Mouse (Mus musculus): ENCODE data around the gene Lgr4.

The Lgr4 gene

GRCm38 (mm10) chr2:110007423-110008267, 90.2 kb downstream of the Lgr4 start:
- in situ Hi-C loops (cut with MboI, MseI) = no loop called here

GRCm38 (mm10) chr2:110009449-110009848, 92.0 kb downstream of the Lgr4 start:
- in situ Hi-C loops (cut with MboI, MseI) = no loop called here

GRCm38 (mm10) chr2:110012184-110012725, 94.8 kb downstream of the Lgr4 start:
- in situ Hi-C loops (cut with MboI, MseI) = no loop called here

- in situ Hi-C loops (cut with MboI, MseI) = loop anchor here (5.0 kb wide), 2 partner anchors 95 to 100 kb away; partner anchors contain the start of gene Lgr4 (in 1 of the 2)
Observed at GRCm38 (mm10) chr2:110017087-110017486, 99.6 kb downstream of the Lgr4 start.

GRCm38 (mm10) chr2:110017616-110018505, 100.4 kb downstream of the Lgr4 start, which contains the start of gene Ccdc34:
TSS of gene Ccdc34 (plus strand) at chr2:110017817.
- in situ Hi-C loops (cut with MboI, MseI) = loop anchor here (5.0 kb wide), 2 partner anchors 96 to 101 kb away; partner anchors contain the start of gene Lgr4 (in 1 of the 2)

GRCm38 (mm10) chr2:110019656-110020055, 102.2 kb downstream of the Lgr4 start:
- in situ Hi-C loops (cut with MboI, MseI) = loop anchor here (5.0 kb wide), 2 partner anchors 97 to 102 kb away; partner anchors contain the start of gene Lgr4 (in 1 of the 2)

- in situ Hi-C loops (cut with MboI, MseI) = no loop called here
Observed at GRCm38 (mm10) chr2:110020430-110020829, 103.0 kb downstream of the Lgr4 start.

- in situ Hi-C loops (cut with MboI, MseI) = loop anchor here in 1 of 2 experiments (25.0 kb wide), 1 partner anchor 724 kb away; no protein-coding TSS in a partner anchor
Observed at GRCm38 (mm10) chr2:110036265-110036664, 118.8 kb downstream of the Lgr4 start.

- in situ Hi-C loops (cut with MboI, MseI) = loop anchor here in 1 of 2 experiments (25.0 kb wide), 1 partner anchor 724 kb away; no protein-coding TSS in a partner anchor
Observed at GRCm38 (mm10) chr2:110036665-110037064, 119.2 kb downstream of the Lgr4 start.

- in situ Hi-C loops (cut with MboI, MseI) = loop anchor here in 1 of 2 experiments (25.0 kb wide), 1 partner anchor 725 kb away; no protein-coding TSS in a partner anchor
Observed at GRCm38 (mm10) chr2:110037221-110037620, 119.8 kb downstream of the Lgr4 start.

- in situ Hi-C loops (cut with MboI, MseI) = loop anchor here in 1 of 2 experiments (25.0 kb wide), 1 partner anchor 726 kb away; no protein-coding TSS in a partner anchor
Observed at GRCm38 (mm10) chr2:110038341-110038740, 120.9 kb downstream of the Lgr4 start.

- in situ Hi-C loops (cut with MboI, MseI) = loop anchor here in 1 of 2 experiments (25.0 kb wide), 1 partner anchor 731 kb away; no protein-coding TSS in a partner anchor
Observed at GRCm38 (mm10) chr2:110042861-110043760, 125.7 kb downstream of the Lgr4 start.

- in situ Hi-C loops (cut with MboI, MseI) = loop anchor here in 1 of 2 experiments (10.0 kb wide), 1 partner anchor 146 kb away; no protein-coding TSS in a partner anchor
Observed at GRCm38 (mm10) chr2:110058424-110058823, 141.0 kb downstream of the Lgr4 start.

GRCm38 (mm10) chr2:110063131-110063530, 145.7 kb downstream of the Lgr4 start:
- in situ Hi-C loops (cut with MboI, MseI) = no loop called here

All from T-helper 17 cell (primary cell).